Mouse (Mus musculus): Measurements from ENCODE around the gene Mapk1ip1.

Gene Mapk1ip1

GRCm38 (mm10) chr7:138845544-138846391 is at the start of gene Mapk1ip1, which contains the start of gene Ppp2r2d:
Mapk1ip1 (minus strand) TSS chr7:138846273.
Ppp2r2d (plus strand) TSS chr7:138846079.
- DNase-seq (ENCODE audit: low read depth, low spot score), result peak; percentile 83

GRCm38 (mm10) chr7:138885365-138886289 is 39.6 kb upstream of the Mapk1ip1 start:
- no peak for DNase-seq (ENCODE audit: low read depth, low spot score)

GRCm38 (mm10) chr7:138883724-138884123 is 37.7 kb upstream of the Mapk1ip1 start:
- no peak for DNase-seq (ENCODE audit: low read depth, low spot score)

- no peak for DNase-seq (ENCODE audit: low read depth, low spot score)
These were observed 29.0 kb upstream of the Mapk1ip1 start for GRCm38 (mm10) chr7:138875031-138875430.

- DNase-seq (ENCODE audit: low read depth, low spot score), result no peak
These were observed 26.9 kb upstream of the Mapk1ip1 start for GRCm38 (mm10) chr7:138872956-138873355.

- DNase-seq (ENCODE audit: low read depth, low spot score), result no peak
These were observed 22.2 kb upstream of the Mapk1ip1 start for GRCm38 (mm10) chr7:138868316-138868715.

- no peak for DNase-seq (ENCODE audit: low read depth, low spot score)
These were observed 21.2 kb upstream of the Mapk1ip1 start for GRCm38 (mm10) chr7:138867286-138867685.

- no peak for DNase-seq (ENCODE audit: low read depth, low spot score)
These were observed 18.7 kb upstream of the Mapk1ip1 start for GRCm38 (mm10) chr7:138864776-138865175.

GRCm38 (mm10) chr7:138863950-138864572 is 18.0 kb upstream of the Mapk1ip1 start:
- no peak for DNase-seq (ENCODE audit: low read depth, low spot score)

- no peak for DNase-seq (ENCODE audit: low read depth, low spot score)
These were observed 10.6 kb upstream of the Mapk1ip1 start for GRCm38 (mm10) chr7:138856670-138857069.

- no peak for DNase-seq (ENCODE audit: low read depth, low spot score)
These were observed 8.1 kb upstream of the Mapk1ip1 start for GRCm38 (mm10) chr7:138854201-138854600.

GRCm38 (mm10) chr7:138853417-138854031 is 7.5 kb upstream of the Mapk1ip1 start:
- DNase-seq (ENCODE audit: low read depth, low spot score), result no peak

- no peak for DNase-seq (ENCODE audit: low read depth, low spot score)
These were observed 4.0 kb upstream of the Mapk1ip1 start for GRCm38 (mm10) chr7:138850083-138850482.

GRCm38 (mm10) chr7:138848028-138848920 is 2.2 kb upstream of the Mapk1ip1 start:
- DNase-seq (ENCODE audit: low read depth, low spot score), result no peak

- no peak for DNase-seq (ENCODE audit: low read depth, low spot score)
These were observed 1.4 kb upstream of the Mapk1ip1 start for GRCm38 (mm10) chr7:138847316-138848027.

GRCm38 (mm10) chr7:138846502-138846991 is 474 bp upstream of the Mapk1ip1 start:
- DNase-seq (ENCODE audit: low read depth, low spot score), result no peak

- no peak for DNase-seq (ENCODE audit: low read depth, low spot score)
These were observed 962 bp downstream of the Mapk1ip1 start for GRCm38 (mm10) chr7:138845111-138845510.

GRCm38 (mm10) chr7:138843421-138843820 is 2.7 kb downstream of the Mapk1ip1 start:
- no peak for DNase-seq (ENCODE audit: low read depth, low spot score)

- DNase-seq (ENCODE audit: low read depth, low spot score), result no peak
These were observed 4.5 kb downstream of the Mapk1ip1 start for GRCm38 (mm10) chr7:138841436-138842151.
